ENCODE assay signal across 8 mouse cellular contexts in genomic region chr2:27678836-27679480, GRCm38 (mm10). TPM values are rescaled to one million over a fixed set of nuclear protein-coding genes. Genes with fewer than 3 reads are reported as not detected.
DNase-seq lines count a peak whose midpoint lies in the region; ATAC-seq and TF ChIP-seq lines count a peak whose summit lies in the region.

No protein-coding gene starts in this region.

- H3K4me2 ChIP-seq in embryonic facial prominence, embryonic 15.5 days (replicated peaks): peak overlapping the region; percentile 76
- peak overlapping the region; percentile 85 for H3K4me2 ChIP-seq in hindbrain, embryonic 15.5 days
- H3K4me2 ChIP-seq in liver, embryonic 13.5 days: peak overlapping the region; percentile 87
- peak overlapping the region; percentile 78 for H3K4me2 ChIP-seq in stomach, postnatal 0 days (replicated peaks; ENCODE audit: low read depth)

- TF ChIP-seq POLR2A in bone marrow macrophage, adult 2 months (IDR thresholded peaks at IDR 0.05; ENCODE audit: borderline replicate concordance, low read depth, low read length): no peak

- 11% methylated on average over 7 of the region's 7 CpGs for WGBS in embryonic facial prominence, embryonic 15.5 days
- WGBS in hindbrain, embryonic 15.5 days: 35% methylated on average over 7 of the region's 7 CpGs
- 59% methylated on average over 7 of the region's 7 CpGs for WGBS in liver, embryonic 13.5 days (ENCODE audit: insufficient replicate concordance)
- 19% methylated on average over 7 of the region's 7 CpGs for WGBS in stomach, postnatal 0 days

- no peaks in the 10 kb centered on the region for H3K9me3 ChIP-seq in embryonic facial prominence, embryonic 15.5 days (replicated peaks)
- H3K9me3 ChIP-seq in hindbrain, embryonic 15.5 days: no peaks in the 10 kb centered on the region
- no peaks in the 10 kb centered on the region for H3K9me3 ChIP-seq in liver, embryonic 13.5 days (replicated peaks)
- no peaks in the 10 kb centered on the region for H3K9me3 ChIP-seq in stomach, postnatal 0 days (ENCODE audit: control insufficient read depth, low read length)

- peaks cover 39% of the 10 kb centered on the region for H3K4me1 ChIP-seq in bone marrow macrophage, adult 2 months (ENCODE audit: control insufficient read depth, insufficient read depth, low read length)
- H3K4me1 ChIP-seq in embryonic facial prominence, embryonic 15.5 days: peaks cover 74% of the 10 kb centered on the region
- H3K4me1 ChIP-seq in hindbrain, embryonic 15.5 days (replicated peaks): peaks cover 66% of the 10 kb centered on the region
- peaks cover 89% of the 10 kb centered on the region for H3K4me1 ChIP-seq in liver, embryonic 13.5 days (replicated peaks)
- peaks cover 30% of the 10 kb centered on the region for H3K4me1 ChIP-seq in stomach, postnatal 0 days (replicated peaks; ENCODE audit: control insufficient read depth, insufficient read depth)

- no peak for ATAC-seq in embryonic facial prominence, embryonic 15.5 days (ENCODE audit: insufficient number of reproducible peaks, low FRiP score, low TSS enrichment, low read depth)
- ATAC-seq in hindbrain, embryonic 15.5 days (ENCODE audit: low FRiP score, low read depth): no peak
- no peak for ATAC-seq in liver, embryonic 13.5 days (ENCODE audit: low read depth)
- no peak for ATAC-seq in stomach, postnatal 0 days (ENCODE audit: low FRiP score, low TSS enrichment)
- ATAC-seq in CD4-positive, CD25-positive, alpha-beta regulatory T cell, adult 4 months: no peak

- TF ChIP-seq EP300 in stomach, postnatal 0 days (optimal IDR thresholded peaks at IDR 0.05): no peak

- H3K27me3 ChIP-seq in embryonic facial prominence, embryonic 15.5 days: no peaks in the 10 kb centered on the region
- H3K27me3 ChIP-seq in hindbrain, embryonic 15.5 days: no peaks in the 10 kb centered on the region
- peaks cover 32% of the 10 kb centered on the region for H3K27me3 ChIP-seq in liver, embryonic 13.5 days
- no peaks in the 10 kb centered on the region for H3K27me3 ChIP-seq in stomach, postnatal 0 days (ENCODE audit: control insufficient read depth, insufficient read depth, low read length)

- TF ChIP-seq CTCF in bone marrow macrophage, adult 2 months (IDR thresholded peaks at IDR 0.05; ENCODE audit: low read depth, low read length): no peak
- TF ChIP-seq CTCF in stomach, postnatal 0 days (IDR thresholded peaks at IDR 0.05; ENCODE audit: low read depth): no peak

- intact Hi-C loops in left cerebral cortex, postnatal 25 days (cut with DNase I): no loop called here

- H3K4me3 ChIP-seq in bone marrow macrophage, adult 2 months (ENCODE audit: insufficient read depth, low read length): peak overlapping the region; percentile 81
- peak overlapping the region; percentile 88 for H3K4me3 ChIP-seq in embryonic facial prominence, embryonic 15.5 days (replicated peaks)
- H3K4me3 ChIP-seq in hindbrain, embryonic 15.5 days: 0 out of 2 replicates have a peak overlapping the region, but pooled peaks have one; percentile 81
- H3K4me3 ChIP-seq in liver, embryonic 13.5 days (replicated peaks): peak overlapping the region; percentile 76
- H3K4me3 ChIP-seq in stomach, postnatal 0 days (ENCODE audit: low read depth, low read length): peak overlapping the region; percentile 89

- no peak for DNase-seq in liver, embryonic 13.5 days
- DNase-seq in stomach, postnatal 0 days (ENCODE audit: low spot score): no peak
- DNase-seq in frontal cortex, postnatal 10 days (ENCODE audit: low spot score in 2 of 2): no peak
- no peak for DNase-seq in left cerebral cortex, postnatal 25 days (ENCODE audit: low spot score in 2 of 2)

- H3K36me3 ChIP-seq in embryonic facial prominence, embryonic 15.5 days: no peaks in the 10 kb centered on the region
- no peaks in the 10 kb centered on the region for H3K36me3 ChIP-seq in hindbrain, embryonic 15.5 days
- no peaks in the 10 kb centered on the region for H3K36me3 ChIP-seq in liver, embryonic 13.5 days
- H3K36me3 ChIP-seq in stomach, postnatal 0 days (ENCODE audit: control insufficient read depth, insufficient read depth, low read length): no peaks in the 10 kb centered on the region

- peak overlapping the region; percentile 94 for H3K9ac ChIP-seq in embryonic facial prominence, embryonic 15.5 days
- no peak overlapping the region for H3K9ac ChIP-seq in hindbrain, embryonic 15.5 days
- peak overlapping the region; percentile 81; the same call in 1 of the 2 replicates for H3K9ac ChIP-seq in liver, embryonic 13.5 days
- H3K9ac ChIP-seq in stomach, postnatal 0 days (ENCODE audit: low read length): peak overlapping the region; percentile 95

- peak overlapping the region; percentile 89 for H3K27ac ChIP-seq in bone marrow macrophage, adult 2 months (ENCODE audit: insufficient read depth, low read depth, low read length)
- peak overlapping the region; percentile 99 for H3K27ac ChIP-seq in embryonic facial prominence, embryonic 15.5 days (replicated peaks)
- H3K27ac ChIP-seq in hindbrain, embryonic 15.5 days (replicated peaks): no peak overlapping the region; the same call in 1 of the 2 replicates
- H3K27ac ChIP-seq in liver, embryonic 13.5 days: peak overlapping the region; percentile 77
- peak overlapping the region; percentile 86 for H3K27ac ChIP-seq in stomach, postnatal 0 days (replicated peaks)

RNA-seq across cellular contexts. Expression of gene Rxra, which starts 2.7 kb away (rescaled TPM):
- 35.8 and 39.7 TPM in 2 replicates for polyA plus RNA-seq in bone marrow macrophage, adult 2 months (2012; ENCODE audit: insufficient read depth, insufficient read length, missing spikeins)
- polyA plus RNA-seq in embryonic facial prominence, embryonic 15.5 days (2015; fragmentation: Nextera tagmentation; extraction: Ambion mirVana): 18.7 and 22.4 TPM in 2 replicates
- polyA plus RNA-seq in hindbrain, embryonic 15.5 days (2015; fragmentation: Nextera tagmentation; extraction: Ambion mirVana): 4.7 and 4.9 TPM in 2 replicates
- polyA plus RNA-seq in liver, embryonic 13.5 days (2015; fragmentation: Nextera tagmentation; extraction: Ambion mirVana): 3.5 and 3.7 TPM in 2 replicates
- 8.7 and 10.5 TPM in 2 replicates for polyA plus RNA-seq in stomach, postnatal 0 days (2015; fragmentation: Nextera tagmentation; extraction: Ambion mirVana)
- 1 to 10 TPM; 3.3 to 7.8 TPM for polyA plus RNA-seq in CD4-positive, CD25-positive, alpha-beta regulatory T cell, adult 4 months (2017; shearing (Covaris generic))
- 10 to 100 TPM; 18.7 to 21.2 TPM for total RNA-seq in left cerebral cortex, postnatal 25 days (2021)
